Mouse (Mus musculus) heart, embryonic 11.5 days (tissue): ENCODE results near the gene Gmds. TPM values are rescaled to one million over a fixed set of nuclear protein-coding genes. Genes with fewer than 3 reads are reported as not detected.

Source experiments
- ATAC-seq: fragments of 200-750 bp; cut with Nextera tagmentation; replicated peaks from 2 replicates; pipeline ENCODE4 v1.8.0; 2017; ENCODE audit warnings: moderate library complexity; ENCODE audit not compliant: insufficient number of reproducible peaks, low FRiP score, low TSS enrichment
- H3K27ac ChIP-seq: fragments of 300-500 bp; sonication (generic); 2 replicates; pipeline ENCODE4 v1.5.1; 2014; ENCODE audit warnings: mild to moderate bottlenecking, low read depth, low read length
- H3K27me3 ChIP-seq: fragments of 300-500 bp; sonication (generic); 2 replicates; pipeline ENCODE4 v1.6.1; 2014; ENCODE audit warnings: mild to moderate bottlenecking, low read length, mixed read lengths; ENCODE audit not compliant: control insufficient read depth, insufficient read depth
- H3K36me3 ChIP-seq: fragments of 300-500 bp; sonication (generic); 2 replicates; pipeline ENCODE4 v1.6.1; 2014; ENCODE audit warnings: mild to moderate bottlenecking, low read length, moderate library complexity, mixed read lengths; ENCODE audit not compliant: control insufficient read depth, insufficient read depth
- H3K4me1 ChIP-seq: fragments of 300-500 bp; sonication (generic); 2 replicates; pipeline ENCODE4 v1.6.1; 2014; ENCODE audit warnings: low read length; ENCODE audit not compliant: control insufficient read depth, insufficient read depth
- H3K4me2 ChIP-seq: fragments of 300-500 bp; sonication (generic); 2 replicates; pipeline ENCODE4 v1.6.1; 2014; ENCODE audit warnings: mild to moderate bottlenecking, moderate library complexity
- H3K4me3 ChIP-seq: fragments of 300-500 bp; sonication (generic); 2 replicates; pipeline ENCODE4 v1.5.1; 2014; ENCODE audit warnings: low read depth, low read length
- H3K9ac ChIP-seq: fragments of 300-500 bp; sonication (generic); 2 replicates; pipeline ENCODE4 v1.6.1; 2014; ENCODE audit warnings: mild to moderate bottlenecking, low read depth, low read length, moderate library complexity
- H3K9me3 ChIP-seq: fragments of 300-500 bp; sonication (generic); replicated peaks from 2 replicates; pipeline ENCODE4 v1.6.1; 2016; ENCODE audit warnings: low read length; ENCODE audit not compliant: control insufficient read depth
- WGBS: fragments of 180-500 bp; shearing (Covaris S2); extraction: QIAGEN DNeasy Blood & Tissue Kit; methylation state at CpG from one replicate; pipeline ENCODE4 v1.1.7; 2014; ENCODE audit not compliant: insufficient replicate concordance; 5-methylcytosine and 5-hydroxymethylcytosine counted together
- polyA plus RNA-seq: library from polyadenylated mRNA; unstranded; fragments of >200 nt; fragmentation: Nextera tagmentation; extraction: Ambion mirVana; gene quantifications from 2 replicates; pipeline ENCODE4 v1.2.1, GENCODE M21; 2014

Gmds gene
- polyA plus RNA-seq, 1 experiment from 2014 or later: 31.3 TPM

GRCm38 (mm10) chr13:31779281-31779981, 559.1 kb downstream of the Gmds start:
- no peaks in the 10 kb centered on the region for H3K4me1 ChIP-seq
- WGBS: 60% methylated on average over 17 of the region's 17 CpGs
- no peak overlapping the region for H3K4me2 ChIP-seq
- no peak overlapping the region for H3K27ac ChIP-seq
- no peaks in the 10 kb centered on the region for H3K9me3 ChIP-seq
- no peak overlapping the region for H3K9ac ChIP-seq
- no peak for ATAC-seq
- H3K27me3 ChIP-seq: no peaks in the 10 kb centered on the region
- H3K4me3 ChIP-seq: no peak overlapping the region
- H3K36me3 ChIP-seq: no peaks in the 10 kb centered on the region

- Histone ChIP-seq H3K9me3 (no peaks in the 10 kb centered on the region), H3K4me1 (no peaks in the 10 kb centered on the region), H3K27ac (no peak overlapping the region), H3K4me3 (no peak overlapping the region), H3K36me3 (no peaks in the 10 kb centered on the region), H3K9ac (no peak overlapping the region), H3K27me3 (no peaks in the 10 kb centered on the region), H3K4me2 (no peak overlapping the region)
- no peak for ATAC-seq
- 66% methylated on average over 5 of the region's 5 CpGs for WGBS
These were observed 562.8 kb downstream of the Gmds start for GRCm38 (mm10) chr13:31775762-31776161.

DNA sequence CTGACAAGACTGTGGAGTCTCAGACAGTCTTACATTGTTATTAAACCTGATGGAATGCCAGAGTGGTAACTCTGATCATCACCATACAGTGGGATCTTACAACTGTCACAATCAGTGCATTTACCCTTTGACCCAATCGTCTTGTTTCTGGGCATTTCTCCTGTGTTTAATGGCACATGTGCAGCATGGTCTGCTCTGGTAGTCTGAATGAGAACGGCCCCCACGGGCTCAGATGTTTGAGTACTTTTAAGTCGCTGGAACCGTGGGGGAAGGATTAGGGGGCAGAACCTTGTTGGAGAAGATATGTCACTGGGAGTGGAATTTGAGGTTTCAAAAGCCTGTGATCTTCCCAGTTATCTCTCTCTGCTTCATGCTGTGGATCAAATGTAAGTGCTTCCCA, 565.7 kb downstream of the Gmds start:
- Histone ChIP-seq H3K27ac (no peak overlapping the region), H3K27me3 (no peaks in the 10 kb centered on the region), H3K9me3 (no peaks in the 10 kb centered on the region), H3K4me3 (no peak overlapping the region), H3K36me3 (no peaks in the 10 kb centered on the region), H3K4me1 (no peaks in the 10 kb centered on the region), H3K4me2 (no peak overlapping the region), H3K9ac (no peak overlapping the region)
- WGBS: 68% methylated on average over 5 of the region's 5 CpGs
- ATAC-seq: no peak
